Mouse (Mus musculus) limb, embryonic 15.5 days (tissue): ENCODE measurements around the gene Dpy30. TPM values are rescaled to one million over a fixed set of nuclear protein-coding genes. Genes with fewer than 3 reads are reported as not detected.
A peak's percentile ranks its signal among the peaks of the same experiment; 100 is the strongest.

Source experiments
- ATAC-seq: fragments of 200-750 bp; cut with Nextera tagmentation; 2 replicates; pipeline ENCODE4 v1.8.0; 2017; ENCODE audit warnings: low read depth, moderate TSS enrichment; ENCODE audit not compliant: insufficient number of reproducible peaks, low FRiP score, low TSS enrichment
- H3K27ac ChIP-seq: fragments of 300-500 bp; sonication (generic); 2 replicates; pipeline ENCODE4 v1.5.1; 2015; ENCODE audit warnings: moderate library complexity, mild to moderate bottlenecking, inconsistent platforms
- H3K27me3 ChIP-seq: fragments of 300-500 bp; sonication (generic); 2 replicates; pipeline ENCODE4 v1.6.1; 2015; ENCODE audit warnings: inconsistent platforms
- H3K36me3 ChIP-seq: fragments of 300-500 bp; sonication (generic); 2 replicates; pipeline ENCODE4 v1.6.1; 2015; ENCODE audit warnings: inconsistent platforms
- H3K4me1 ChIP-seq: fragments of 300-500 bp; sonication (generic); 2 replicates; pipeline ENCODE4 v1.6.1; 2015; ENCODE audit warnings: inconsistent platforms
- H3K4me2 ChIP-seq: fragments of 300-500 bp; sonication (generic); 2 replicates; pipeline ENCODE4 v1.6.1; 2015; ENCODE audit warnings: mild to moderate bottlenecking, inconsistent platforms
- H3K4me3 ChIP-seq: fragments of 300-500 bp; sonication (generic); 2 replicates; pipeline ENCODE4 v1.5.1; 2015; ENCODE audit warnings: mild to moderate bottlenecking, inconsistent platforms
- H3K9ac ChIP-seq: fragments of 300-500 bp; sonication (generic); 2 replicates; pipeline ENCODE4 v1.6.1; 2015; ENCODE audit warnings: inconsistent platforms
- H3K9me3 ChIP-seq: fragments of 300-500 bp; sonication (generic); 2 replicates; pipeline ENCODE4 v1.6.1; 2016; ENCODE audit warnings: inconsistent platforms
- WGBS: fragments of 180-500 bp; shearing (Covaris S2); methylation state at CpG from one replicate; pipeline ENCODE4 v1.1.7; 2015; 5-methylcytosine and 5-hydroxymethylcytosine counted together
- polyA plus RNA-seq: library from polyadenylated mRNA; unstranded; fragments of >200 nt; fragmentation: Nextera tagmentation; extraction: Ambion mirVana; gene quantifications from 2 replicates; pipeline ENCODE4 v1.2.1, GENCODE M21; 2015

The Dpy30 gene
- polyA plus RNA-seq, 1 experiment from 2014 or later, result 186 TPM

- WGBS, result 83% methylated on average over 3 of the region's 3 CpGs
- Histone ChIP-seq H3K4me2 (no peak overlapping the region), H3K4me3 (no peak overlapping the region), H3K27me3 (no peaks in the 10 kb centered on the region), H3K9me3 (no peaks in the 10 kb centered on the region), H3K27ac (no peak overlapping the region), H3K9ac (no peak overlapping the region), H3K4me1 (0 out of 2 replicates have a peak, but pooled peaks cover 5% of the 10 kb centered on the region), H3K36me3 (no peaks in the 10 kb centered on the region)
- no peak for ATAC-seq
Measured at GRCm38 (mm10) chr17:74271541-74272268, 52.0 kb downstream of the Dpy30 start.

GRCm38 (mm10) chr17:74270205-74270604 lies 53.5 kb downstream of the Dpy30 start:
- Histone ChIP-seq H3K9me3 (no peaks in the 10 kb centered on the region), H3K27ac (no peak overlapping the region), H3K36me3 (no peaks in the 10 kb centered on the region), H3K9ac (no peak overlapping the region), H3K27me3 (no peaks in the 10 kb centered on the region), H3K4me2 (no peak overlapping the region), H3K4me3 (no peak overlapping the region), H3K4me1 (peaks cover 11% of the 10 kb centered on the region)
- WGBS, result 74% methylated on average over 2 of the region's 2 CpGs
- ATAC-seq, result no peak

- H3K4me2 ChIP-seq, result no peak overlapping the region
- peaks cover 19% of the 10 kb centered on the region for H3K4me1 ChIP-seq
- H3K27me3 ChIP-seq, result no peaks in the 10 kb centered on the region
- H3K4me3 ChIP-seq, result no peak overlapping the region
- no peaks in the 10 kb centered on the region for H3K36me3 ChIP-seq
- no peak overlapping the region for H3K9ac ChIP-seq
- 92% methylated on average over 11 of the region's 11 CpGs for WGBS
- no peaks in the 10 kb centered on the region for H3K9me3 ChIP-seq
- ATAC-seq, result no peak
- H3K27ac ChIP-seq, result no peak overlapping the region
Measured at GRCm38 (mm10) chr17:74267415-74268180, 56.1 kb downstream of the Dpy30 start.

- no peaks in the 10 kb centered on the region for H3K9me3 ChIP-seq
- no peak overlapping the region for H3K9ac ChIP-seq
- no peak for ATAC-seq
- no peaks in the 10 kb centered on the region for H3K36me3 ChIP-seq
- no peak overlapping the region for H3K4me2 ChIP-seq
- no peak overlapping the region for H3K4me3 ChIP-seq
- 17% methylated on average over 1 of the region's 1 CpGs for WGBS
- H3K4me1 ChIP-seq, result peaks cover 20% of the 10 kb centered on the region
- H3K27me3 ChIP-seq, result no peaks in the 10 kb centered on the region
- peak overlapping the region; percentile 73 for H3K27ac ChIP-seq
Measured at GRCm38 (mm10) chr17:74265636-74266035, 58.1 kb downstream of the Dpy30 start.

- no peaks in the 10 kb centered on the region for H3K27me3 ChIP-seq
- ATAC-seq, result peak; percentile 63; the same call in 1 of the 2 replicates
- no peaks in the 10 kb centered on the region for H3K36me3 ChIP-seq
- peaks cover 20% of the 10 kb centered on the region for H3K4me1 ChIP-seq
- H3K4me2 ChIP-seq, result no peak overlapping the region
- peak overlapping the region; percentile 73 for H3K27ac ChIP-seq
- H3K4me3 ChIP-seq, result no peak overlapping the region
- no peak overlapping the region for H3K9ac ChIP-seq
- WGBS, result 18% methylated on average over 5 of the region's 5 CpGs
- no peaks in the 10 kb centered on the region for H3K9me3 ChIP-seq
Measured at GRCm38 (mm10) chr17:74265156-74265505, 58.6 kb downstream of the Dpy30 start.

GRCm38 (mm10) chr17:74264333-74265155 lies 59.2 kb downstream of the Dpy30 start:
- H3K27me3 ChIP-seq, result no peaks in the 10 kb centered on the region
- peak overlapping the region; percentile 73 for H3K27ac ChIP-seq
- peaks cover 20% of the 10 kb centered on the region for H3K4me1 ChIP-seq
- no peak for ATAC-seq
- H3K9me3 ChIP-seq, result no peaks in the 10 kb centered on the region
- WGBS, result 39% methylated on average over 3 of the region's 3 CpGs
- no peak overlapping the region for H3K4me3 ChIP-seq
- H3K9ac ChIP-seq, result no peak overlapping the region
- no peak overlapping the region for H3K4me2 ChIP-seq
- no peaks in the 10 kb centered on the region for H3K36me3 ChIP-seq

- H3K4me1 ChIP-seq, result peaks cover 20% of the 10 kb centered on the region
- no peaks in the 10 kb centered on the region for H3K27me3 ChIP-seq
- H3K9me3 ChIP-seq, result no peaks in the 10 kb centered on the region
- no peak overlapping the region for H3K4me2 ChIP-seq
- no peak overlapping the region for H3K27ac ChIP-seq
- H3K9ac ChIP-seq, result no peak overlapping the region
- 93% methylated on average over 3 of the region's 3 CpGs for WGBS
- ATAC-seq, result no peak
- no peak overlapping the region for H3K4me3 ChIP-seq
- H3K36me3 ChIP-seq, result no peaks in the 10 kb centered on the region
Measured at GRCm38 (mm10) chr17:74262415-74262814, 61.3 kb downstream of the Dpy30 start.

Other genes starting within 250 kb of the Dpy30 start
- gene Memo1, start 28.4 kb downstream of the Dpy30 start, polyA plus RNA-seq, result 85.3 and 86.2 TPM in 2 replicates
- gene Spast, start 15.0 kb upstream of the Dpy30 start, polyA plus RNA-seq, result 14.5 and 17.0 TPM in 2 replicates
- 38.7 and 40.9 TPM in 2 replicates for gene Slc30a6, start 71.7 kb upstream of the Dpy30 start, polyA plus RNA-seq
- 0.31 and 0.34 TPM in 2 replicates for gene Nlrc4, start 135.2 kb upstream of the Dpy30 start, polyA plus RNA-seq
- 55.9 and 67.8 TPM in 2 replicates for gene Yipf4, start 165.5 kb upstream of the Dpy30 start, polyA plus RNA-seq
- 79.1 and 82.5 TPM in 2 replicates for gene Birc6, start 204.4 kb upstream of the Dpy30 start, polyA plus RNA-seq